Mouse (Mus musculus) C2C12 (cell line): Measurements from ENCODE around the gene Serinc5.
A peak's percentile ranks its signal among the peaks of the same experiment; 100 is the strongest.

Experiments
- CTCF ChIP-seq: IDR thresholded peaks from one replicate; pipeline ENCODE4 v1.5.1; 2011; ENCODE audit not compliant: control insufficient read depth, insufficient read depth, insufficient read length
- MYOG ChIP-seq: IDR thresholded peaks from one replicate; pipeline ENCODE4 v1.6.1; 2011; ENCODE audit not compliant: control insufficient read depth, insufficient read length; ENCODE audit errors: extremely low read depth

DNA sequence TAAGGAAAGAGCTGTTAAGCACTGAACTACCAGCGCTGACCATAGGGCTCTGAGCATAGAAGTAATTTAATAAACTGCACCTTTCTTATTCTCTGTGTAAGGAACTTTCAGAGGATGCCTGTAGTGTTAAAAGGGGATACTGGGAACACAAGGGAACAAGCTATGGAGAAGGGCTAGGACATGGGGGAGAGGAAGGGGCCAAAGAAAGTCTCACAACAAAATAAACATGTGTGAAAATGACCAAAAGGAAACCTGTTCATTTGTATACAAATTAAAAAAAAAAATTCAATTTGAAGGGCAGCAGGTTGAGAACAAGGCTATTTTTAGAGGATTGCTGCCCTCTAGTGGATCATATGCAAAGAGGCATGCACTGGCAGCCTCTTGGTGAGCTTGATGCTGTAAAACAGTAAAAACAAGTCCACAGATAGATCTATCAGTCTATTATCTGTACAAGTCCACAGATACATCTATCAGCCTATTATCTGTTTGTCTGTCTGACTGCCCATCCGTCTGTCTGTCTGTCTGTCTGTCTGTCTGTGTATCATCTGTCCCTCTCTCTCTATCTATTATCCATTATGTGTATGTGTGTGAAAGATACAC lies 129.9 kb downstream of the Serinc5 start:
- TF ChIP-seq CTCF, result peak; percentile 25
- no peak for TF ChIP-seq MYOG
